Mouse (Mus musculus): Measurements from ENCODE around the gene Mdga2. TPM values are rescaled to one million over a fixed set of nuclear protein-coding genes. Genes with fewer than 3 reads are reported as not detected.

The Mdga2 gene
- polyA plus RNA-seq, 1 experiment = not detected

DNA sequence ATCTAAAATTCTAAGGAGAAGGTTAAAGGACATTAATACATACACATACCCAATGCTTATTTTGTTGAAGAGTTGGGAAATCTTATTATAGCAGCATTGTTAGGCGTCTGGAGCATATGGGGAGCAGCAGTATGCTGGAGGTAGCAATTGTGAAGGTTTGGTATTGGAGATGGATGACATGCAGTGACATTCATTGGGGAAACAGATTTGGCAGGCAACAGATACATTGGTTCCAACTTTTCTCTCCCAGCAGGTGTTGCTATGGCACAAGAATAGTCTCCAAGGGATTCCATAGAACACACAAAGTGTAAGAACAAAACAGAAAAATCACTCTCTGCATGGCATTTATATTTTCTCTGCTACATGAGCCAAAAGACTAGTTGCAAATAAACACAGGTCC lies 581.9 kb downstream of the Mdga2 start:
- TF ChIP-seq GATA1 (IDR thresholded peaks at IDR 0.05; ENCODE audit: low read length) = no peak

- no peak for TF ChIP-seq GATA1 (IDR thresholded peaks at IDR 0.05; ENCODE audit: low read length)
These were observed 602.4 kb downstream of the Mdga2 start for GRCm38 (mm10) chr12:66619944-66620343.

DNA sequence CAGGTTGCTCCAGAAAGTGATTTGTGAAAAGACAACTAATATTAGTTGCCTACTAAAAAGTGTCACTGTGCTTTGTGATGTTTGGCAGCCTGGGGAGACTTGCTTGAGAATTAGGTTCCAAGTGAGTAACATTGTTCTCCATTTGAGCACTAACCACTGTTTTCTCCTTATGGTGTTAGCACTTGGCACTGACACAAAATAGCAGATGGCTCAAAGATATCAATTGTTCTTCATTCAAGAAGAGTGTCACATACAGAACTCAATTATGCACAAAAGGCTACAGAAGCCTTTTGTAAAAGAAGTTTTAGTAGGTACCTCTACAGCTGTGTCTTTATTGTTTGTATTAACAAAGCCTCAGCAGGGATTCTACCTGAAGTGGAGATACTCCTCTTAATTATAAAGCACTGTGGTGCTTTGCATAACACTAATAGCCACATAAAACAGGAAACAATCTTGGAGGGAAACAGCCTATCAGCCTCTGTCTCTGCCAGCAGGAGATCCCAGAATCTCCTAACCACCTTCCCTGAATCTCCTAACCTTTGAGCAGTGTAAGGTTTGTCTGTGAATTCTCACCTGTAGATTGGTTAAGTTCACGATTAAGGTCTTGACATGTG lies 630.6 kb downstream of the Mdga2 start:
- no peak for TF ChIP-seq GATA1 (IDR thresholded peaks at IDR 0.05; ENCODE audit: low read length)

DNA sequence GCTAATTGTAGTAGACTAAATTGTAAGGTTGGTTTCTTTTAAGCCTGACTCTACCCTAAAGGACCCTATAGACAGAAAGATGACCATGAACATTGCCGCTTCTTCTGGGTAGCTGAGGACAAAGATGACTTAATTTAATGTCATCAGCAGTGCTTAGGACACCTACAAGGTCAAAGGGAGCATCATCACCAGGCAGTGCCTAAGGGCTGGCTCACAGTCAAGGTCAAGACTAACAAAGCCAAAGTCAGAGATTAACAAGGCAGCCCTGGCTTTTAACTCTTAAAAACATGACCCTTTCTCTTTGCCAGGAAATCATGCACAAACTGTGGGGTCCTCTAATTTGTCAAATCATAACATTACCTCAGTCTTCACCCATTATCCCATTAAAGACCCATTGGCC lies 657.0 kb downstream of the Mdga2 start:
- TF ChIP-seq GATA1 (IDR thresholded peaks at IDR 0.05; ENCODE audit: low read length) = no peak

DNA sequence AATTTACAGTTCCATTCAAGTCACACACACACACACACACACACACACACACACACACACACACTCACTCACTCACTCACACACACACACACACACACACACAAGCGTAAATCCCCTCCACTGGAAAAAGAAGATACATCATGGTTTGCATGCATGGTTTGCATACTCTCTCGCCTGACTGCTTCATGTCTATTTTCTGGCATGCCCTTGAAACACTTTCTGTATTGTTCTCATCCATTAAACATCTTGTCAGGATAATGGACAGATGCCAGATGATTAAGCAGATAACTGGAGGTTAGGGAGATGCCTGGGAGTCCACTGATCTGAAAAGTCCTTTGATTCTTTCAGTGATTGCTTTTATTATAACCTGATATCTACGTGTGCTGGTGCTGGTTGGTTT lies 665.5 kb downstream of the Mdga2 start:
- no peak for TF ChIP-seq GATA1 (IDR thresholded peaks at IDR 0.05; ENCODE audit: low read length)

- no peak for TF ChIP-seq GATA1 (IDR thresholded peaks at IDR 0.05; ENCODE audit: low read length)
These were observed 666.0 kb downstream of the Mdga2 start for GRCm38 (mm10) chr12:66556178-66556820.

DNA sequence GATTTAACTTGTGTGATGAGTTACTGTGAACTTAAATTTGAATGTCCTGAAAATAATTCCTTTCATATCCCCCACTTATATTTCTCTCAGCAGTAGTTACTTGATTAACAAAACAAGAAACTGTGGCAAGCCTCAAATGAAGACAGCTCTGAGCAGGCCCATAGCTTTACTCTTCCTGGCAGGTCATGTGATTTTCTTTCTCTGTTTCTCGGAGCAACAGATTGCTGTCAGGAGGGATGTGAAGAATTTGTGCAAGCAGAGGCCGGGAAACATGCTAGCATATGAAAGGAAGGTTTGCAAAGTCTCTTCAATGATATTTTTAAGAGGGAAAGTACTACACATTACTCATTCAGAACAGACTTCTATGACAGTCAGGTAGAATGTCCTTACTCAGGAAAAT lies 697.4 kb downstream of the Mdga2 start:
- no peak for TF ChIP-seq GATA1 (IDR thresholded peaks at IDR 0.05; ENCODE audit: low read length)

- no peak for TF ChIP-seq GATA1 (IDR thresholded peaks at IDR 0.05; ENCODE audit: low read length)
These were observed 723.1 kb downstream of the Mdga2 start for GRCm38 (mm10) chr12:66499258-66499657.

DNA sequence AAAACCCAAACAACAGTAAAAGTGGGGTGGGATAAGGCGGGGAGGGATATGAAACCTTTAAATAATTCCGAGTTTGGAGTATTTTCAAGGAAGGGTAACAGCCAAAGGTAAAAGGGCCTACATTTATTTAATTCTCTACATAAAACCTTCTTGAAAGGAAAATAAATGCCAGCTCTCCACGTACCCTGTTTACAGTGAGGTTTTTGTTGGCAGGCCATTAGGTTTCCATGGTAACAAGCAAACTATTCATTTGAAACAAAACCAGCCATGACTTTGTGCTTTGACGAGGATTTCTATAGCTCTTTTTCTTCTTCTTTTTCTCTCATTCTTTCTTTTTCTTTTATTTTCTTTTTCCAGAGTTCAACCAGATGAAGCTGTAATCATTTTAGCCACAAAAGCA lies 751.5 kb downstream of the Mdga2 start:
- no peak for TF ChIP-seq GATA1 (IDR thresholded peaks at IDR 0.05; ENCODE audit: low read length)

DNA sequence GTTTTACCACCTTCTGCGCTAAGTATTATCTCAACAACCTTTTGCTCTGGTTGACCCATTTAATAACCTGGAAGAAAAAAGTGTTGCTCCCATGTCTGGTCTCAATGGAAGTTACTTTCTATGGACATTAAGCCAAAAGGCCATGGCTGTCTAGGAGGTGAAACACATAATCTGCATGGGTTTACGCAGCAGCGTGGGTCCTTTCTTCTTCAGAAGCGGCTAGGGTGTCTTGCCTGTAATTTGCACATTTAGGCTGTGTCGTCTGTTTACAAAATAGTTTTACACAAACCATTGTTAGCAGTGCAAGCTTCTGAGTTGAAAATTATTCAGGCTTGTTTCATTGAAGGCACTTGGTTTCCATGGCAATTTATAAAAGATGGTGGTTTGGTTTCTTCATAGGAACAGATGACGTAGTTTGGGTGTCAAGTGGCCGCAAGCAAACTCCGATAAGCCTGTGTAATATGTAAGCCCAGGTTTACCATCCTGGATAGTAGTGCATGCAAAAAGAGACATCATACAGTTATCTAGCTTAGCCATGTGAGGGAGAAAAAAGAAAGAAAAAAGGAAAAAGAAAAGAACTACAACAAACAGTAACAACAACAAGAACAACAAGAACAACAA lies 752.0 kb downstream of the Mdga2 start:
- TF ChIP-seq GATA1 (IDR thresholded peaks at IDR 0.05; ENCODE audit: low read length) = no peak

DNA sequence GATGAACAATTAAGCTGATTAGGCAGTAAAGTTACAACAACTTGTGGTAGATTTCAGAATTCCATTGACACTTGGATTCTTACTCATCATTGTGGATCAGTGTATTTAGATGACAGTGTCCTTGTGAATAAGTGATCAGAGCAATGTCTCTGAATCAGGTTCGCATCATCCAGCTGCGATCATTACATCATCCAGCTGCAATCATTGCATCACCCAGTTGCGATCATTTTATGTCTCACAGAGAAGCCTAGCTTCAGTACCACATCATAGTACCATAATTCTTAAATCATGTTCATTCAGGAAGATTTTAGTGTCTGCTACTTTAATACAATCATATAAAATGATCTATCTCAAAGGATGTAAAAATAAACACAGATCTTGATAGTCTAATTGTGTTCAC lies 756.8 kb downstream of the Mdga2 start:
- TF ChIP-seq GATA1 (IDR thresholded peaks at IDR 0.05; ENCODE audit: low read length) = no peak

DNA sequence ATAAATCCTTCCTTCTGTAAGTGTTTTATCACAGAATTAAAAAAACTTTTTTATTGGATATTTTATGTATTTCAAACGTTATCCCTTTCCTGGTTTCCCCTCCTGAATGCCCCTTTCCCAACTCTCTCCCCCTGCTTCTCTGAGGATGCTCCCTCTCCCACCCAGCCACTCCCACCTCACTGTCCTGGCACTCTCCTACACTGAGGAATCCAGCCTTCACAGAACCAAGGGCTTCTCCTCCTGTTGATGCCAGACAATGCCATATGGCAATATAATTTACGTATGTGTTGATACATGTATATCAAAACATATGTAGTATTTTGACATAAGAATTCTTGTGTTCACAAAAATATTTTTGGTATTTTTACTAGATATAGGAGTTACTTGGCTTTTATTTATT lies 779.0 kb downstream of the Mdga2 start:
- TF ChIP-seq GATA1 (IDR thresholded peaks at IDR 0.05; ENCODE audit: low read length) = no peak

All from G1E-ER4 (cell line).